Mouse (Mus musculus): ENCODE results near the gene Nfasc. TPM values are rescaled to one million over a fixed set of nuclear protein-coding genes. Genes with fewer than 3 reads are reported as not detected.

The Nfasc gene
- polyA plus RNA-seq (2016; fragmentation: Nextera tagmentation; extraction: Ambion mirVana) = 0.12 and 0.26 TPM in 2 replicates

GRCm38 (mm10) chr1:132741175-132741997 lies at the start of gene Nfasc:
Nfasc (minus strand) TSS chr1:132741797.
- Histone ChIP-seq H3K36me3 (no peaks in the 10 kb centered on the region), H3K4me3 (peak within 1 kb of the TSS; percentile 17; the same call in 1 of the 2 replicates), H3K4me1 (no peaks in the 10 kb centered on the region), H3K27me3 (replicated peaks) (peaks cover 77% of the 10 kb centered on the region), H3K27ac (no peak within 1 kb of the TSS), H3K9me3 (replicated peaks) (no peaks in the 10 kb centered on the region), H3K4me2 (peak within 1 kb of the TSS; percentile 42), H3K9ac (no peak within 1 kb of the TSS)
- WGBS (ENCODE audit: insufficient replicate concordance) = 5% methylated on average over 51 of the region's 51 CpGs
- no peak for ATAC-seq

DNA sequence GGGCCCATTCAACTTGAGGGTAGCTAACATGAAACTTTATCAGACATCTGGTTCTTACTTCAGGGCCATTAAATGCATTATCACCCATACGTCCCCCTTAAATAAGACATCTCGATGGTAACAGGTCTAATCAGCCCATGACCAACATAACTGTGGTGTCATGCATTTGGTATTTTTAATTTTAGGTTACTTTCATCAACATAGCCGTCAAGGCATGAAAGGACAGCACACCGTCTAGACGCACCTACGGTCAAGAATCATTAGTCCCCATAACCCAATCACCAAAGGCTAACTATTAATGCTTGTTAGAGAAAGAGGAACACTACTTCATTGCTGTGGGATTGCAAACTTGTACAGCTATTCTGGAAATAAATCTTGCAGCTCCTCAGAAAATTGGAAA lies 49.5 kb upstream of the Nfasc start:
- 67% methylated on average over 6 of the region's 6 CpGs for WGBS (ENCODE audit: insufficient replicate concordance)
- no peak overlapping the region for H3K27ac ChIP-seq
- no peak for ATAC-seq
- no peaks in the 10 kb centered on the region for H3K36me3 ChIP-seq
- H3K4me1 ChIP-seq = no peaks in the 10 kb centered on the region
- H3K9me3 ChIP-seq (replicated peaks) = no peaks in the 10 kb centered on the region
- no peak overlapping the region for H3K9ac ChIP-seq
- no peaks in the 10 kb centered on the region; the same call in 1 of the 2 replicates for H3K27me3 ChIP-seq (replicated peaks)
- H3K4me3 ChIP-seq = no peak overlapping the region
- H3K4me2 ChIP-seq = no peak overlapping the region

- ATAC-seq = no peak
- H3K4me2 ChIP-seq = no peak overlapping the region
- H3K9me3 ChIP-seq (replicated peaks) = no peaks in the 10 kb centered on the region
- H3K36me3 ChIP-seq = no peaks in the 10 kb centered on the region
- H3K27me3 ChIP-seq (replicated peaks) = no peaks in the 10 kb centered on the region; the same call in 1 of the 2 replicates
- no peak overlapping the region for H3K4me3 ChIP-seq
- 66% methylated on average over 5 of the region's 5 CpGs for WGBS (ENCODE audit: insufficient replicate concordance)
- no peaks in the 10 kb centered on the region for H3K4me1 ChIP-seq
- no peak overlapping the region for H3K27ac ChIP-seq
- H3K9ac ChIP-seq = no peak overlapping the region
Measured at GRCm38 (mm10) chr1:132786866-132787265, 45.3 kb upstream of the Nfasc start.

DNA sequence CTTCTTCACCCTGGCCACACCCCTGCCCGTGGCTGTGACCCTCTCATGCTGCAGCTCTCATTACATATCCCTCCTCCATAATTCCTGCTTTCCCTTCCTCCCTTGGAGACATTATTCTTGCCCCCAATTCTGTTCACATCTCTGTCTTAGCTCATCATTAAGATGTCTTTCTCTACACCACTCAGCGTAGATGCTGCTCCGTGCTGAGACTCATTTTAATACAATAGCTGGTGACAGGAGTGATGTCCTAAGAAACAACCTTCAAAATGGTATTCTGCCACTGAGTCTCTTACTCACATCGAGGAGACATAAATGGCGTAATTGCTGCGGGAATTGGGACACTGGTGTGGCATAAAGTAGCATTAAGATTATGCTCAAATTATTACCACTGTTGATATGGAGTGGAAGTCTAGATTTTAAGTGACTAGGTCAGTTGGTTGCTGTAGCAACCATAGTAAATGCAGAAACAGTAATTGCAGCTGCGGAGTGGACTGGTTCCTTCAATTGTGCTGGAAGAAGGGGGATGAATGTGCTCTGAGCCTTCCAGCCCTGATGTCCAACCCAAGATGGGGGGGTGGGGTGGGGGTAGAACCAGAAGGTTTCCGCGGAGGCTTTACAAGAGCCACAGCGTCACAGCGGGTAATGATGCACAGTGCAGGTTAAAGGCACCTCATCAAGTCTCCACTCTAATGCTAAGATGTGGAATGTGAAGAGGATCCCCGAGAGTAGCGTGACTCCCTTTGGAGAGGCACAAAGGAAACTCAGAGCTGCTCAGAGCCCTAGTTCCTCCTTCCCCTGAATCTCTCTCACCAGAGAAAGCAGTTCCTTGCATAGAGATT lies 40.2 kb upstream of the Nfasc start:
- no peak overlapping the region for H3K4me2 ChIP-seq
- H3K36me3 ChIP-seq = no peaks in the 10 kb centered on the region
- 64% methylated on average over 13 of the region's 13 CpGs for WGBS (ENCODE audit: insufficient replicate concordance)
- no peak overlapping the region for H3K4me3 ChIP-seq
- no peak overlapping the region for H3K9ac ChIP-seq
- H3K9me3 ChIP-seq (replicated peaks) = no peaks in the 10 kb centered on the region
- H3K27ac ChIP-seq = no peak overlapping the region
- H3K27me3 ChIP-seq (replicated peaks) = no peaks in the 10 kb centered on the region
- no peaks in the 10 kb centered on the region for H3K4me1 ChIP-seq
- ATAC-seq = no peak

DNA sequence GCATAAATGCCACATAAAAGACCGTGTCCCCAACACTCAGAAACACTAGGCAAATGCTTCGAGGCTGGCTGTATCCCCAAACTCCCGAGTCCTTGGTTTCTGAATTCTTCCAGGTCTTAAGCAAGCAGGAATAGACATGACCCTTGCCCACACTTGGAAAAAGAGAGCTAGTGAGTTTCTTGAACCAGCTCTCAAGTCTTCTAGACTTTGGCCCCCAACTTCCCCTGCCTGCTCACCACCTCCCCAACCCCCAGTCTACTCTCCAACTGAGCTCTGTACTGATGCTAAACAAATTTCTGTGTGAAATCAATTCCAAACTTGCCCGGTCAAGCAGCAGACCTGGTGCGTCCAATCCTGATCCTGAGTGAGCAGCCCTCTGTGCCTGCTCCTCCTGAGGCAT lies 39.4 kb upstream of the Nfasc start:
- Histone ChIP-seq H3K9me3 (replicated peaks) (no peaks in the 10 kb centered on the region), H3K27ac (no peak overlapping the region), H3K4me2 (no peak overlapping the region), H3K9ac (no peak overlapping the region), H3K27me3 (replicated peaks) (no peaks in the 10 kb centered on the region), H3K4me1 (no peaks in the 10 kb centered on the region), H3K36me3 (no peaks in the 10 kb centered on the region), H3K4me3 (no peak overlapping the region)
- 70% methylated on average over 5 of the region's 5 CpGs for WGBS (ENCODE audit: insufficient replicate concordance)
- ATAC-seq = no peak

GRCm38 (mm10) chr1:132780254-132780653 lies 38.7 kb upstream of the Nfasc start:
- Histone ChIP-seq H3K4me1 (no peaks in the 10 kb centered on the region), H3K9me3 (replicated peaks) (no peaks in the 10 kb centered on the region), H3K36me3 (no peaks in the 10 kb centered on the region), H3K4me2 (no peak overlapping the region), H3K4me3 (no peak overlapping the region), H3K27me3 (replicated peaks) (no peaks in the 10 kb centered on the region), H3K9ac (no peak overlapping the region), H3K27ac (no peak overlapping the region)
- ATAC-seq = no peak
- 73% methylated on average over 1 of the region's 1 CpGs for WGBS (ENCODE audit: insufficient replicate concordance)

DNA sequence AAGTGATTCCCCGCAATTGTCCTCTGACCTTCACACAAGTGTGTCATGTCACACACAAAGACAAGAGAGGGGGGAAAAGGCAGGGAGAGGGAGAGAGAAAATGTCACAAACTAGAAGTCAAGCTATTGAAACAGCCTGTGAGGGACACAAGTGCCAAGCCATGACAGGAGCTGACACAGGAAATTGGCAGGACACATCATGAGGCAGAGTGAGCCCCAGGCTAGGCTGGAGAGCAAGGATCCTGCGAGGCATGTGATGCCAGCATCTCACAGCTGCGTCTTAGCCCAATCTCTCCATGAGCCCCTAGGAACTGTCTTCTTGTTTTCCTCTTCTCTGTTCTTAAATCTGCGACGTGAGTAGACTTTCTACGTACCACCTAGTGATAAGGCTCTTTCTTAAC lies 33.4 kb upstream of the Nfasc start:
- 69% methylated on average over 6 of the region's 6 CpGs for WGBS (ENCODE audit: insufficient replicate concordance)
- H3K27me3 ChIP-seq (replicated peaks) = no peaks in the 10 kb centered on the region
- no peaks in the 10 kb centered on the region for H3K9me3 ChIP-seq (replicated peaks)
- H3K36me3 ChIP-seq = no peaks in the 10 kb centered on the region
- H3K27ac ChIP-seq = no peak overlapping the region
- no peak for ATAC-seq
- no peak overlapping the region for H3K4me3 ChIP-seq
- no peaks in the 10 kb centered on the region for H3K4me1 ChIP-seq
- H3K9ac ChIP-seq = no peak overlapping the region
- H3K4me2 ChIP-seq = no peak overlapping the region

DNA sequence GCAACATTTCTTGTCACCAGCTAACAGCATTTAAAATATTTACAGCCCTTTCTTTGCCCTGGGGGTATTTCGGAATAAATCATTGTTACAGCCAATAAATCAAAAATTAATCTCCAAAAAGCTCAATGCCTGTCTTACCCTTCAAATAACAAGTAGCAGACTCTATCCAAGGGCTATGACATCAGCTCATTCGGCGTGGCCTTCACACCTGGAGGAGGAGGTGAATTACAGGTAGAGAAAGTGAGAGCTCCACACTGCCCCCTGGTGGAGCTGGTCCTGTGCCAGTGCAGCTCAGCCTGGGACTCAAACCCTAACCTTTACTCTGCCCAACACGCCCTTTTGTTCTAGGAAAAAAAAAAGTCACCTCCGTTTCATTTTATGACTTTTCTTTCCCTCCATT lies 29.8 kb upstream of the Nfasc start:
- Histone ChIP-seq H3K27ac (no peak overlapping the region), H3K36me3 (no peaks in the 10 kb centered on the region), H3K4me2 (no peak overlapping the region), H3K9me3 (replicated peaks) (no peaks in the 10 kb centered on the region), H3K4me3 (no peak overlapping the region), H3K4me1 (no peaks in the 10 kb centered on the region), H3K27me3 (replicated peaks) (0 out of 2 replicates have a peak, but pooled peaks cover 5% of the 10 kb centered on the region), H3K9ac (no peak overlapping the region)
- no peak for ATAC-seq
- WGBS (ENCODE audit: insufficient replicate concordance) = 20% methylated on average over 5 of the region's 5 CpGs

DNA sequence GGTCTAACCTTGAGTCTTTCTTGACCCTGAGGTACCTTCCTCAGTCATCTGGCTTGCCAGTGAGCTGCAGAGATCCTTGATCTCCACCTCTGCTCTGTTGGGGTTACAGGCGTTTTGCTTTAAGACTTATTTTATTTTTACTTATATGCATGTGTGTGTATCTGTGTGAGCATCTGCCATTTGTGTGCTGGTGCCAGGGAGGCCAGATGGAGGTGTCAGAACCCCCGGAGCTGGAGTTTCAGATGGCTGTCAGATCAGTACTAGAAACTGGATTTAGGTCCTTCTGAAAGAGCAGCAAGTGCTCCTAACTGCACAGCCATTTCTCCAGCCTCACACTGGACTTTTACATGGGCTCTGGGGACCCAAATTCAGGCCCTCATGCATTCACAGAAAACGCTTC lies 28.0 kb upstream of the Nfasc start:
- H3K36me3 ChIP-seq = no peaks in the 10 kb centered on the region
- no peak overlapping the region for H3K9ac ChIP-seq
- no peaks in the 10 kb centered on the region for H3K4me1 ChIP-seq
- H3K4me2 ChIP-seq = no peak overlapping the region
- H3K27me3 ChIP-seq (replicated peaks) = 0 out of 2 replicates have a peak, but pooled peaks cover 5% of the 10 kb centered on the region
- 47% methylated on average over 3 of the region's 3 CpGs for WGBS (ENCODE audit: insufficient replicate concordance)
- no peaks in the 10 kb centered on the region for H3K9me3 ChIP-seq (replicated peaks)
- no peak for ATAC-seq
- no peak overlapping the region for H3K27ac ChIP-seq
- no peak overlapping the region for H3K4me3 ChIP-seq

GRCm38 (mm10) chr1:132767422-132767821 lies 25.8 kb upstream of the Nfasc start:
- no peak overlapping the region for H3K4me2 ChIP-seq
- no peaks in the 10 kb centered on the region for H3K9me3 ChIP-seq (replicated peaks)
- no peaks in the 10 kb centered on the region for H3K4me1 ChIP-seq
- H3K27me3 ChIP-seq (replicated peaks) = 0 out of 2 replicates have a peak, but pooled peaks cover 5% of the 10 kb centered on the region
- ATAC-seq = no peak
- no peak overlapping the region for H3K27ac ChIP-seq
- H3K36me3 ChIP-seq = no peaks in the 10 kb centered on the region
- H3K9ac ChIP-seq = no peak overlapping the region
- 73% methylated on average over 7 of the region's 7 CpGs for WGBS (ENCODE audit: insufficient replicate concordance)
- H3K4me3 ChIP-seq = no peak overlapping the region

GRCm38 (mm10) chr1:132765887-132766651 lies 24.5 kb upstream of the Nfasc start:
- Histone ChIP-seq H3K27me3 (replicated peaks) (0 out of 2 replicates have a peak, but pooled peaks cover 5% of the 10 kb centered on the region), H3K4me2 (no peak overlapping the region), H3K4me3 (no peak overlapping the region), H3K36me3 (no peaks in the 10 kb centered on the region), H3K9me3 (replicated peaks) (no peaks in the 10 kb centered on the region), H3K27ac (no peak overlapping the region), H3K9ac (no peak overlapping the region), H3K4me1 (no peaks in the 10 kb centered on the region)
- WGBS (ENCODE audit: insufficient replicate concordance) = 43% methylated on average over 16 of the region's 16 CpGs
- no peak for ATAC-seq
